Mouse (Mus musculus): ENCODE measurements around the gene Rasgrp1. TPM values are rescaled to one million over a fixed set of nuclear protein-coding genes. Genes with fewer than 3 reads are reported as not detected.
A peak's percentile ranks its signal among the peaks of the same experiment; 100 is the strongest.

The Rasgrp1 gene
- polyA plus RNA-seq, 1 experiment from 2014 or later: 0.86 TPM

- H3K4me2 ChIP-seq (ENCODE audit: low read depth, low read length): no peak overlapping the region
- no peaks in the 10 kb centered on the region for H3K36me3 ChIP-seq (replicated peaks; ENCODE audit: control insufficient read depth, insufficient read depth, low read depth, low read length)
- H3K4me3 ChIP-seq (ENCODE audit: low read depth, low read length): no peak overlapping the region
- no peaks in the 10 kb centered on the region for H3K27me3 ChIP-seq (ENCODE audit: control insufficient read depth, insufficient read depth, low read length)
- H3K9me3 ChIP-seq (replicated peaks; ENCODE audit: control insufficient read depth, low read length): no peaks in the 10 kb centered on the region
- H3K4me1 ChIP-seq (ENCODE audit: control insufficient read depth, insufficient read depth, low read length): no peaks in the 10 kb centered on the region
- H3K9ac ChIP-seq (replicated peaks; ENCODE audit: low read length): no peak overlapping the region
- no peak for DNase-seq (ENCODE audit: low spot score)
- 80% methylated on average over 1 of the region's 1 CpGs for WGBS
- no peak overlapping the region for H3K27ac ChIP-seq (replicated peaks; ENCODE audit: low read depth, low read length)
- no peak for ATAC-seq (replicated peaks; ENCODE audit: insufficient number of reproducible peaks, low FRiP score, low TSS enrichment, low read depth)
Observed at GRCm38 (mm10) chr2:117257617-117258016, 85.2 kb downstream of the Rasgrp1 start.

GRCm38 (mm10) chr2:117255415-117255814, 87.4 kb downstream of the Rasgrp1 start:
- H3K4me1 ChIP-seq (ENCODE audit: control insufficient read depth, insufficient read depth, low read length): no peaks in the 10 kb centered on the region

GRCm38 (mm10) chr2:117250001-117250510, 92.7 kb downstream of the Rasgrp1 start:
- DNase-seq (ENCODE audit: low spot score) (no peak), ATAC-seq (replicated peaks; ENCODE audit: insufficient number of reproducible peaks, low FRiP score, low TSS enrichment, low read depth) (no peak)
- Histone ChIP-seq H3K27ac (replicated peaks; ENCODE audit: low read depth, low read length) (peak overlapping the region; percentile 85), H3K4me1 (ENCODE audit: control insufficient read depth, insufficient read depth, low read length) (no peaks in the 10 kb centered on the region), H3K9ac (replicated peaks; ENCODE audit: low read length) (peak overlapping the region; percentile 97), H3K4me2 (ENCODE audit: low read depth, low read length) (peak overlapping the region; percentile 78), H3K4me3 (ENCODE audit: low read depth, low read length) (peak overlapping the region; percentile 91), H3K27me3 (ENCODE audit: control insufficient read depth, insufficient read depth, low read length) (no peaks in the 10 kb centered on the region), H3K36me3 (replicated peaks; ENCODE audit: control insufficient read depth, insufficient read depth, low read depth, low read length) (no peaks in the 10 kb centered on the region), H3K9me3 (replicated peaks; ENCODE audit: control insufficient read depth, low read length) (no peaks in the 10 kb centered on the region)
- WGBS: under 1% methylated on average over 21 of the region's 24 CpGs

More at GRCm38 (mm10) chr2:117255415-117255814, 87.4 kb downstream of the Rasgrp1 start:
- Histone ChIP-seq H3K9me3 (replicated peaks; ENCODE audit: control insufficient read depth, low read length) (no peaks in the 10 kb centered on the region), H3K27me3 (ENCODE audit: control insufficient read depth, insufficient read depth, low read length) (no peaks in the 10 kb centered on the region), H3K36me3 (replicated peaks; ENCODE audit: control insufficient read depth, insufficient read depth, low read depth, low read length) (no peaks in the 10 kb centered on the region), H3K4me2 (ENCODE audit: low read depth, low read length) (no peak overlapping the region), H3K27ac (replicated peaks; ENCODE audit: low read depth, low read length) (no peak overlapping the region), H3K9ac (replicated peaks; ENCODE audit: low read length) (no peak overlapping the region), H3K4me3 (ENCODE audit: low read depth, low read length) (no peak overlapping the region)
- WGBS: 88% methylated on average over 2 of the region's 2 CpGs
- no peak for ATAC-seq (replicated peaks; ENCODE audit: insufficient number of reproducible peaks, low FRiP score, low TSS enrichment, low read depth)
- no peak for DNase-seq (ENCODE audit: low spot score)

- peak; percentile 91 for ATAC-seq (replicated peaks; ENCODE audit: insufficient number of reproducible peaks, low FRiP score, low TSS enrichment, low read depth)
- WGBS: under 1% methylated on average over 33 of the region's 33 CpGs
Observed at GRCm38 (mm10) chr2:117249255-117250000, 93.4 kb downstream of the Rasgrp1 start, which contains the start of gene Fam98b. Fam98b (plus strand) TSS chr2:117249739.

GRCm38 (mm10) chr2:117241953-117242352, 100.8 kb downstream of the Rasgrp1 start:
- 80% methylated on average over 4 of the region's 4 CpGs for WGBS
- no peaks in the 10 kb centered on the region for H3K4me1 ChIP-seq (ENCODE audit: control insufficient read depth, insufficient read depth, low read length)
- no peaks in the 10 kb centered on the region for H3K36me3 ChIP-seq (replicated peaks; ENCODE audit: control insufficient read depth, insufficient read depth, low read depth, low read length)
- H3K9ac ChIP-seq (replicated peaks; ENCODE audit: low read length): no peak overlapping the region
- H3K9me3 ChIP-seq (replicated peaks; ENCODE audit: control insufficient read depth, low read length): no peaks in the 10 kb centered on the region
- H3K27ac ChIP-seq (replicated peaks; ENCODE audit: low read depth, low read length): no peak overlapping the region
- no peaks in the 10 kb centered on the region for H3K27me3 ChIP-seq (ENCODE audit: control insufficient read depth, insufficient read depth, low read length)
- H3K4me3 ChIP-seq (ENCODE audit: low read depth, low read length): no peak overlapping the region
- DNase-seq (ENCODE audit: low spot score) (no peak), ATAC-seq (replicated peaks; ENCODE audit: insufficient number of reproducible peaks, low FRiP score, low TSS enrichment, low read depth) (no peak)
- H3K4me2 ChIP-seq (ENCODE audit: low read depth, low read length): no peak overlapping the region

More at GRCm38 (mm10) chr2:117249255-117250000, 93.4 kb downstream of the Rasgrp1 start, which contains the start of gene Fam98b:
- Histone ChIP-seq H3K9ac (replicated peaks; ENCODE audit: low read length) (peak within 1 kb of the TSS; percentile 97), H3K4me2 (ENCODE audit: low read depth, low read length) (peak within 1 kb of the TSS; percentile 78), H3K9me3 (replicated peaks; ENCODE audit: control insufficient read depth, low read length) (no peaks in the 10 kb centered on the region), H3K27me3 (ENCODE audit: control insufficient read depth, insufficient read depth, low read length) (no peaks in the 10 kb centered on the region), H3K4me3 (ENCODE audit: low read depth, low read length) (peak within 1 kb of the TSS; percentile 91), H3K36me3 (replicated peaks; ENCODE audit: control insufficient read depth, insufficient read depth, low read depth, low read length) (no peaks in the 10 kb centered on the region), H3K4me1 (ENCODE audit: control insufficient read depth, insufficient read depth, low read length) (no peaks in the 10 kb centered on the region), H3K27ac (replicated peaks; ENCODE audit: low read depth, low read length) (peak within 1 kb of the TSS; percentile 85)
- peak; percentile 97 for DNase-seq (ENCODE audit: low spot score)

GRCm38 (mm10) chr2:117231257-117231656, 111.5 kb downstream of the Rasgrp1 start:
- H3K27ac ChIP-seq (replicated peaks; ENCODE audit: low read depth, low read length): no peak overlapping the region
- DNase-seq (ENCODE audit: low spot score): peak; percentile 90
- no peak overlapping the region for H3K4me2 ChIP-seq (ENCODE audit: low read depth, low read length)
- no peaks in the 10 kb centered on the region for H3K27me3 ChIP-seq (ENCODE audit: control insufficient read depth, insufficient read depth, low read length)
- WGBS: 6% methylated on average over 13 of the region's 13 CpGs
- no peaks in the 10 kb centered on the region for H3K9me3 ChIP-seq (replicated peaks; ENCODE audit: control insufficient read depth, low read length)
- H3K4me3 ChIP-seq (ENCODE audit: low read depth, low read length): no peak overlapping the region
- no peak overlapping the region for H3K9ac ChIP-seq (replicated peaks; ENCODE audit: low read length)
- no peaks in the 10 kb centered on the region for H3K4me1 ChIP-seq (ENCODE audit: control insufficient read depth, insufficient read depth, low read length)
- no peaks in the 10 kb centered on the region for H3K36me3 ChIP-seq (replicated peaks; ENCODE audit: control insufficient read depth, insufficient read depth, low read depth, low read length)
- ATAC-seq (replicated peaks; ENCODE audit: insufficient number of reproducible peaks, low FRiP score, low TSS enrichment, low read depth): peak; percentile 79

GRCm38 (mm10) chr2:117230261-117230660, 112.5 kb downstream of the Rasgrp1 start:
- H3K4me3 ChIP-seq (ENCODE audit: low read depth, low read length): no peak overlapping the region
- H3K27ac ChIP-seq (replicated peaks; ENCODE audit: low read depth, low read length): no peak overlapping the region
- ATAC-seq (replicated peaks; ENCODE audit: insufficient number of reproducible peaks, low FRiP score, low TSS enrichment, low read depth): no peak
- no peaks in the 10 kb centered on the region for H3K4me1 ChIP-seq (ENCODE audit: control insufficient read depth, insufficient read depth, low read length)
- 81% methylated on average over 7 of the region's 7 CpGs for WGBS
- no peaks in the 10 kb centered on the region for H3K9me3 ChIP-seq (replicated peaks; ENCODE audit: control insufficient read depth, low read length)
- H3K36me3 ChIP-seq (replicated peaks; ENCODE audit: control insufficient read depth, insufficient read depth, low read depth, low read length): no peaks in the 10 kb centered on the region
- no peak overlapping the region for H3K9ac ChIP-seq (replicated peaks; ENCODE audit: low read length)
- no peak overlapping the region for H3K4me2 ChIP-seq (ENCODE audit: low read depth, low read length)
- no peaks in the 10 kb centered on the region for H3K27me3 ChIP-seq (ENCODE audit: control insufficient read depth, insufficient read depth, low read length)
- no peak for DNase-seq (ENCODE audit: low spot score)

Measured in embryonic facial prominence, embryonic 11.5 days (tissue).